In genomic region chr9:14381353-14382055, GRCm38 (mm10) we compare ENCODE assay signal across 8 mouse cellular contexts. TPM values are rescaled to one million over a fixed set of nuclear protein-coding genes. Genes with fewer than 3 reads are reported as not detected.
A peak's percentile ranks its signal among the peaks of the same experiment; 100 is the strongest.
DNase-seq lines count a peak whose midpoint lies in the region; ATAC-seq and TF ChIP-seq lines count a peak whose summit lies in the region.

Gene Endod1, minus strand, starts transcription at chr9:14381507.

- peak; percentile 19 for DNase-seq in ovary, adult 18-20 months (ENCODE audit: low spot score)
- DNase-seq in ovary, postnatal 14 days (ENCODE audit: low spot score): no peak
- DNase-seq in cerebellum, adult 2 months: peak; percentile 59 to 64
- DNase-seq in forebrain, postnatal 0 days: peak; percentile 31
- DNase-seq in induced T-regulatory cell, adult 2 months (ENCODE audit: low read depth): peak; percentile 42
- DNase-seq in left cerebral cortex, postnatal 14 days (ENCODE audit: low spot score in 2 of 2): peak; percentile 24 to 43

- TF ChIP-seq POLR2A in cerebellum, adult 2 months (IDR thresholded peaks at IDR 0.05; ENCODE audit: borderline replicate concordance, insufficient read depth, low read length): no peak

- intact Hi-C loops in left cerebral cortex, postnatal 14 days (cut with DNase I): loop anchor here (10.0 kb wide), 1 partner anchor 113 kb away; no protein-coding TSS in a partner anchor

- H3K9ac ChIP-seq in forebrain, postnatal 0 days: peak within 1 kb of the TSS; percentile 86
- peak within 1 kb of the TSS; percentile 59 for H3K9ac ChIP-seq in stomach, embryonic 14.5 days (replicated peaks; ENCODE audit: low read depth, low read length)

- WGBS in cerebellum, adult 2 months: 3% methylated on average over 8 of the region's 8 CpGs
- 2% methylated on average over 8 of the region's 8 CpGs for WGBS in forebrain, postnatal 0 days
- WGBS in stomach, embryonic 14.5 days: 4% methylated on average over 8 of the region's 8 CpGs

- H3K36me3 ChIP-seq in forebrain, postnatal 0 days (ENCODE audit: insufficient read depth): no peaks in the 10 kb centered on the region
- no peaks in the 10 kb centered on the region for H3K36me3 ChIP-seq in stomach, embryonic 14.5 days (ENCODE audit: control insufficient read depth, insufficient read depth, low read length)

- no peak for TF ChIP-seq CTCF in cerebellum, adult 2 months (IDR thresholded peaks at IDR 0.05; ENCODE audit: borderline replicate concordance, insufficient read depth, low read depth, low read length)
- TF ChIP-seq CTCF in forebrain, postnatal 0 days (IDR thresholded peaks at IDR 0.05; ENCODE audit: low read depth): no peak

- peak within 1 kb of the TSS; percentile 81 for H3K4me3 ChIP-seq in cerebellum, adult 2 months (replicated peaks; ENCODE audit: insufficient read depth, low read depth, low read length)
- H3K4me3 ChIP-seq in forebrain, postnatal 0 days (ENCODE audit: low read depth, low read length): peak within 1 kb of the TSS; percentile 60
- H3K4me3 ChIP-seq in stomach, embryonic 14.5 days (ENCODE audit: low read depth, low read length): peak within 1 kb of the TSS; percentile 71

- no peak; the same call in 1 of the 2 replicates for ATAC-seq in forebrain, postnatal 0 days
- ATAC-seq in megakaryocyte, adult 5-6 weeks (ENCODE audit: poor library complexity, severe bottlenecking): peak; percentile 52
- ATAC-seq in stomach, embryonic 14.5 days (ENCODE audit: insufficient number of reproducible peaks, insufficient read depth, low FRiP score, low read depth): peak; percentile 62

- no peaks in the 10 kb centered on the region for H3K27me3 ChIP-seq in cerebellum, adult 2 months (ENCODE audit: control insufficient read depth, insufficient read depth, low read length)
- H3K27me3 ChIP-seq in forebrain, postnatal 0 days (ENCODE audit: insufficient read depth, low read length): no peaks in the 10 kb centered on the region
- H3K27me3 ChIP-seq in stomach, embryonic 14.5 days (ENCODE audit: control insufficient read depth, insufficient read depth, low read length): no peaks in the 10 kb centered on the region

- peak within 1 kb of the TSS; percentile 96 for H3K27ac ChIP-seq in cerebellum, adult 2 months (ENCODE audit: insufficient read depth, low read length)
- peak within 1 kb of the TSS; percentile 85 for H3K27ac ChIP-seq in forebrain, postnatal 0 days (ENCODE audit: low read depth, low read length)
- peak within 1 kb of the TSS; percentile 84 for H3K27ac ChIP-seq in stomach, embryonic 14.5 days (ENCODE audit: low read length)

- peaks cover 17% of the 10 kb centered on the region for H3K4me1 ChIP-seq in cerebellum, adult 2 months (ENCODE audit: control insufficient read depth, insufficient read depth, low read length)
- peaks cover 6% of the 10 kb centered on the region for H3K4me1 ChIP-seq in forebrain, postnatal 0 days (ENCODE audit: insufficient read depth)
- H3K4me1 ChIP-seq in stomach, embryonic 14.5 days (ENCODE audit: control insufficient read depth, insufficient read depth, low read length): peaks cover 14% of the 10 kb centered on the region; the same call in 1 of the 2 replicates

- H3K4me2 ChIP-seq in forebrain, postnatal 0 days (ENCODE audit: low read depth): peak within 1 kb of the TSS; percentile 91
- peak within 1 kb of the TSS; percentile 84 for H3K4me2 ChIP-seq in stomach, embryonic 14.5 days (replicated peaks; ENCODE audit: low read depth, low read length)

- no peaks in the 10 kb centered on the region for H3K9me3 ChIP-seq in forebrain, postnatal 0 days (ENCODE audit: low read length)
- no peaks in the 10 kb centered on the region for H3K9me3 ChIP-seq in stomach, embryonic 14.5 days (ENCODE audit: control insufficient read depth, low read depth, low read length)

RNA-seq across cellular contexts. Expression of gene Endod1, which starts in this region (rescaled TPM):
- 106 and 123 TPM in 2 replicates for polyA plus RNA-seq in cerebellum, adult 2 months (2012; rRNA removed)
- total RNA-seq in forebrain, postnatal 0 days (2014; rRNA removed): 35.7 and 38.6 TPM in 2 replicates
- 14.8 and 23.6 TPM in 2 replicates for polyA plus RNA-seq in forebrain, postnatal 0 days (2015; fragmentation: Nextera tagmentation; extraction: Ambion mirVana)
- total RNA-seq in left cerebral cortex, postnatal 14 days (2021): 10 to 100 TPM; 46.4 to 47.2 TPM
- total RNA-seq in megakaryocyte, adult 5-6 weeks (2015): 9.4 and 11.8 TPM in 2 replicates
- 10.3 and 11.7 TPM in 2 replicates for total RNA-seq in megakaryocyte, adult 5-6 weeks (2017)
- polyA plus RNA-seq in stomach, embryonic 14.5 days (2014; fragmentation: Nextera tagmentation; extraction: Ambion mirVana): 27.9 and 28.5 TPM in 2 replicates
